Mouse (Mus musculus) bone marrow macrophage, adult 2 months (primary cell): ENCODE measurements around the gene Dennd4a.

ENCODE experiments used
- CTCF ChIP-seq: IDR thresholded peaks from 2 replicates; pipeline ENCODE4 v1.5.1; 2012; ENCODE audit warnings: low read depth, mild to moderate bottlenecking, low read length, moderate library complexity
- POLR2A ChIP-seq: IDR thresholded peaks from 2 replicates; pipeline ENCODE4 v1.6.1; 2012; ENCODE audit warnings: mild to moderate bottlenecking, low read depth, low read length, borderline replicate concordance

DNA sequence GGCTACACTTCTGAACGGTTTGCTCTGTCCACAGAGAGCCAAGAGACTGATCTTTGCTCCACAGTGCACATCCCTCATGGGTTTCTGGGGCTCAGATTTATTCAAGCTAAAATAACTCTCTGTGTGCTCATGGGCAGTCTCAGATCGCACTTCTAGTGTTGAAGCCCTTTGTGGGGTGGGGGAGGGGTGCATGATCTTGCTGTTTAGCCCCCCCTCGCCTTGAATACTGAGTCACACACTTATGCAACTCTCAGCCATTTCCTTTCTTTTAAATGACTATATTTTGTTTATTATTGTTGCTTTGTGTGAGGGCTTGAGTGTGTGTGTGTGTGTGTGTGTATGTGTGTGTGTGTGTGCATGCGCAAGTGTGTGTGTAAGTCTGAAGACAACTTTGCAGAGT, 128.1 kb downstream of the Dennd4a start:
- TF ChIP-seq CTCF (no peak), POLR2A (no peak)
